ENCODE assay signal across 20 mouse cellular contexts in genomic region chr19:22804311-22804710, GRCm38 (mm10).
DNase-seq lines count a peak whose midpoint lies in the region; ATAC-seq and TF ChIP-seq lines count a peak whose summit lies in the region.
"Had no signal": no experiment of that assay in that cellular context is flagged by ENCODE, and none has a peak within 500 bp of the region (broad histone marks: within the 10 kb centered on the region; RNA-seq: fewer than 3 reads in every experiment).

No protein-coding gene starts in this region.

- no peak for DNase-seq in cerebellum, postnatal 4 days (ENCODE audit: low spot score in 2 of 2)
- peak; percentile 94 for DNase-seq in cerebellum, adult 9-10 months
- peak; percentile 45 to 69 for DNase-seq in cerebellum, postnatal 25 days
- no peak for DNase-seq in lung, postnatal 25 days (ENCODE audit: low spot score)
- no peak for DNase-seq in forebrain, embryonic 10.5 days (ENCODE audit: extremely low spot score, low spot score)
- no peak for DNase-seq in left cerebral cortex, adult 2 months (ENCODE audit: extremely low spot score in 1 of 2, low spot score in 2 of 2)
- DNase-seq in lung, postnatal 4 days = no peak
- DNase-seq: adrenal gland, postnatal 10 days; B cell, adult 2 months; gastrocnemius, adult 2 months; gastrocnemius, postnatal 25 days; heart, postnatal 36 days had no signal

- peak; percentile 96 for ATAC-seq in cerebellum, adult (ENCODE audit: insufficient number of reproducible peaks, low FRiP score, low TSS enrichment)
- ATAC-seq: CD4-positive, CD25-positive, alpha-beta regulatory T cell, adult 4 months; forebrain, embryonic 14.5 days; intestine, postnatal 0 days had no signal

- intact Hi-C loops in left cerebral cortex, adult 2 months (cut with DNase I) = no loop called here

- no peaks in the 10 kb centered on the region for H3K36me3 ChIP-seq in forebrain, embryonic 10.5 days (replicated peaks)
- H3K36me3 ChIP-seq: embryonic facial prominence, embryonic 10.5 days; G1E; heart, embryonic 13.5 days; hindbrain, embryonic 15.5 days had no signal

- no peak for TF ChIP-seq CTCF in left cerebral cortex, adult 2 months (IDR thresholded peaks at IDR 0.05)

- no peak overlapping the region for H3K4me3 ChIP-seq in forebrain, embryonic 10.5 days
- no peak overlapping the region for H3K4me3 ChIP-seq in left cerebral cortex, adult 2 months
- H3K4me3 ChIP-seq: embryonic facial prominence, embryonic 10.5 days; gastrocnemius, adult 2 months; heart, embryonic 13.5 days; hindbrain, embryonic 15.5 days had no signal

- 81% methylated on average over 2 of the region's 2 CpGs for WGBS in forebrain, embryonic 10.5 days

- no peak overlapping the region for H3K27ac ChIP-seq in forebrain, embryonic 10.5 days
- no peak overlapping the region for H3K27ac ChIP-seq in left cerebral cortex, adult 2 months
- H3K27ac ChIP-seq: embryonic facial prominence, embryonic 10.5 days; gastrocnemius, adult 2 months; heart, embryonic 13.5 days; hindbrain, embryonic 15.5 days had no signal

- no peaks in the 10 kb centered on the region for H3K9me3 ChIP-seq in forebrain, embryonic 10.5 days
- H3K9me3 ChIP-seq: embryonic facial prominence, embryonic 10.5 days; G1E; heart, embryonic 13.5 days; hindbrain, embryonic 15.5 days had no signal

- no peaks in the 10 kb centered on the region for H3K27me3 ChIP-seq in forebrain, embryonic 10.5 days (ENCODE audit: poor library complexity, severe bottlenecking)
- H3K27me3 ChIP-seq: heart, embryonic 13.5 days; hindbrain, embryonic 15.5 days had no signal

- H3K4me1 ChIP-seq in forebrain, embryonic 10.5 days = no peaks in the 10 kb centered on the region
- H3K4me1 ChIP-seq: embryonic facial prominence, embryonic 10.5 days; heart, embryonic 13.5 days; hindbrain, embryonic 15.5 days had no signal

Comparison
In these comparisons a context has a peak if more than half of its experiments do, and no peak if none do; other contexts are left out.
1. DNase-seq: peak in cerebellum, adult 9-10 months (single experiment) and cerebellum, postnatal 25 days (2 of 2); none in cerebellum, postnatal 4 days (0 of 2), lung, postnatal 25 days (single experiment), forebrain, embryonic 10.5 days (single experiment), left cerebral cortex, adult 2 months (0 of 2) and lung, postnatal 4 days (0 of 2).